Mouse (Mus musculus) heart, embryonic 15.5 days (tissue): Measurements from ENCODE around the gene Arhgef17. TPM values are rescaled to one million over a fixed set of nuclear protein-coding genes. Genes with fewer than 3 reads are reported as not detected.

Experiments
- ATAC-seq: fragments of 200-750 bp; cut with Nextera tagmentation; replicated peaks from 2 replicates; pipeline ENCODE4 v1.8.0; 2017; ENCODE audit warnings: low read depth, moderate TSS enrichment; ENCODE audit not compliant: insufficient number of reproducible peaks, insufficient read depth, low FRiP score
- H3K27ac ChIP-seq: fragments of 300-500 bp; sonication (generic); 2 replicates; pipeline ENCODE4 v1.5.1; 2015; ENCODE audit warnings: mild to moderate bottlenecking, inconsistent platforms
- H3K27me3 ChIP-seq: fragments of 300-500 bp; sonication (generic); 2 replicates; pipeline ENCODE4 v1.6.1; 2015; ENCODE audit warnings: inconsistent platforms
- H3K36me3 ChIP-seq: fragments of 300-500 bp; sonication (generic); 2 replicates; pipeline ENCODE4 v1.6.1; 2015; ENCODE audit warnings: mild to moderate bottlenecking, inconsistent platforms
- H3K4me1 ChIP-seq: fragments of 300-500 bp; sonication (generic); replicated peaks from 2 replicates; pipeline ENCODE4 v1.6.1; 2015; ENCODE audit warnings: inconsistent platforms
- H3K4me2 ChIP-seq: fragments of 300-500 bp; sonication (generic); 2 replicates; pipeline ENCODE4 v1.6.1; 2015; ENCODE audit warnings: inconsistent platforms, mild to moderate bottlenecking, moderate library complexity
- H3K4me3 ChIP-seq: fragments of 300-500 bp; sonication (generic); 2 replicates; pipeline ENCODE4 v1.5.1; 2015; ENCODE audit warnings: mild to moderate bottlenecking, inconsistent platforms
- H3K9ac ChIP-seq: fragments of 300-500 bp; sonication (generic); 2 replicates; pipeline ENCODE4 v1.6.1; 2015; ENCODE audit warnings: mild to moderate bottlenecking, inconsistent platforms
- H3K9me3 ChIP-seq: fragments of 300-500 bp; sonication (generic); replicated peaks from 2 replicates; pipeline ENCODE4 v1.6.1; 2016; ENCODE audit warnings: inconsistent platforms
- WGBS: fragments of 180-500 bp; shearing (Covaris S2); methylation state at CpG from one replicate; pipeline ENCODE4 v1.1.7; 2015; ENCODE audit warnings: mixed read lengths; 5-methylcytosine and 5-hydroxymethylcytosine counted together
- polyA plus RNA-seq: library from polyadenylated mRNA; unstranded; fragments of >200 nt; fragmentation: Nextera tagmentation; extraction: Ambion mirVana; gene quantifications from 2 replicates; pipeline ENCODE4 v1.2.1, GENCODE M21; 2015

The Arhgef17 gene
- polyA plus RNA-seq, 1 experiment from 2014 or later, result 4.1 TPM

DNA sequence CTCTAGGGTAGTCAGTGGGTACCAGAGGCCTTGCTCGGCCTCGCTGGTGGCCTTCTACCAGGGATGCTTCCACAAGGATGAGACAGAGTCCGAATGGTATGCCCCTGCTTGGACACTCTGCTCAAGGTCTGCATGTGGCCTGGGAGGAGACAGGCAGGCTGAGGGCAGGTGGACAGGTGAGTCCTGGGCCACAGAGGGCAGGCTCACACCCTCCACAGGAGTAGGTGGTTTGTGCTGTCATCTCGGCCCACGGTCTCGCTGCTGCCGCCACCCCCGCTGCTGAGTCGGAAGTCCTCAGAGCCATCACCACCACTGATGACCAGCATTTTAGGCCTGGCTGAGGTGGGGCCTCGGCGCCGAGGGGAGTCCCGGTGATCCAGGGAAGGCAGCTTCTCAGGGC, 58.7 kb downstream of the Arhgef17 start:
- no peak overlapping the region for H3K9ac ChIP-seq
- H3K36me3 ChIP-seq, result peaks cover 32% of the 10 kb centered on the region
- no peak overlapping the region for H3K4me2 ChIP-seq
- peaks cover 36% of the 10 kb centered on the region for H3K4me1 ChIP-seq
- H3K27me3 ChIP-seq, result no peaks in the 10 kb centered on the region
- 87% methylated on average over 13 of the region's 13 CpGs for WGBS
- H3K4me3 ChIP-seq, result no peak overlapping the region
- H3K9me3 ChIP-seq, result no peaks in the 10 kb centered on the region
- H3K27ac ChIP-seq, result no peak overlapping the region
- no peak for ATAC-seq

DNA sequence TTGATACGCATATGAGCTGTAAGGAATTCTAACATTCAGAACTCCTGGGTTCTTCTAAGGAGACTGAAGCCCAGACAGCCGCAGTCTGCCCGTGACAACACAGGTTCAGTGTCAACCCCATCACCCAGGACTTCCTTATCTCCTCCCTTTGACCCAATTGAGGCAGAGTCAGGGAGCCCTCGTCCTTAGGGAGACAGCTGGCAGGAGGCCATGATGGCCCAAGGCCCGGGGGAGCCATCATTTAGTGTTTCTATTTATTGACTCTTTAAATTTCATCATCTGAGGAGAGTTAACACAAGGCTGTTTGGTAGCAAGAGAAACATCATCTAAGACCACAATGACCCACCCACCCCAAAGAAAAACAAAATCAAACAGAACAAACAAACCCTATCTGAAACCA, 60.0 kb downstream of the Arhgef17 start:
- Histone ChIP-seq H3K4me2 (no peak overlapping the region), H3K27ac (no peak overlapping the region), H3K27me3 (no peaks in the 10 kb centered on the region), H3K4me1 (peaks cover 38% of the 10 kb centered on the region), H3K4me3 (no peak overlapping the region), H3K9me3 (no peaks in the 10 kb centered on the region), H3K9ac (no peak overlapping the region), H3K36me3 (peaks cover 20% of the 10 kb centered on the region)
- no peak for ATAC-seq
- 47% methylated on average over 5 of the region's 5 CpGs for WGBS

DNA sequence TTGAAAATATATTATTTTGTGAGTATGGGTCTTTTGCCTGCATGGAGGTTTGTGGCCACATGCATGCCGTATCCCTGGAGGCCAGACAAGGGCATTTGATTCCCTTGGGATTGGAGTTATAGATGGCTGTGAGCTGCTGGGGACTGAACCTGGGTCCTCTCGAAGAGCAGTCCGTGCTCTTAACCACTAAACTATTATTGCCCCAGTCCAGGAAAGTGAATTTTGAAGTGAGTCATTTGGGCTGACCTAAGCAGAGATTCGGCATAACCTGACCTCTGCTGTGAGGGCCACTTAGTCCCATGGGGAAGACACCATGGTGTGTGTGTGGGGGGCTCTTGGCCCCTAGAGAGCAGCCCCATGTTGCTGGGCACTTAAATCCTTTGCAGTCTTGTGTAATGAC, 60.6 kb downstream of the Arhgef17 start:
- WGBS, result 90% methylated on average over 4 of the region's 4 CpGs
- Histone ChIP-seq H3K9me3 (no peaks in the 10 kb centered on the region), H3K27ac (no peak overlapping the region), H3K9ac (no peak overlapping the region), H3K4me1 (peaks cover 35% of the 10 kb centered on the region), H3K4me2 (no peak overlapping the region), H3K4me3 (no peak overlapping the region), H3K36me3 (peaks cover 19% of the 10 kb centered on the region), H3K27me3 (no peaks in the 10 kb centered on the region)
- ATAC-seq, result no peak

DNA sequence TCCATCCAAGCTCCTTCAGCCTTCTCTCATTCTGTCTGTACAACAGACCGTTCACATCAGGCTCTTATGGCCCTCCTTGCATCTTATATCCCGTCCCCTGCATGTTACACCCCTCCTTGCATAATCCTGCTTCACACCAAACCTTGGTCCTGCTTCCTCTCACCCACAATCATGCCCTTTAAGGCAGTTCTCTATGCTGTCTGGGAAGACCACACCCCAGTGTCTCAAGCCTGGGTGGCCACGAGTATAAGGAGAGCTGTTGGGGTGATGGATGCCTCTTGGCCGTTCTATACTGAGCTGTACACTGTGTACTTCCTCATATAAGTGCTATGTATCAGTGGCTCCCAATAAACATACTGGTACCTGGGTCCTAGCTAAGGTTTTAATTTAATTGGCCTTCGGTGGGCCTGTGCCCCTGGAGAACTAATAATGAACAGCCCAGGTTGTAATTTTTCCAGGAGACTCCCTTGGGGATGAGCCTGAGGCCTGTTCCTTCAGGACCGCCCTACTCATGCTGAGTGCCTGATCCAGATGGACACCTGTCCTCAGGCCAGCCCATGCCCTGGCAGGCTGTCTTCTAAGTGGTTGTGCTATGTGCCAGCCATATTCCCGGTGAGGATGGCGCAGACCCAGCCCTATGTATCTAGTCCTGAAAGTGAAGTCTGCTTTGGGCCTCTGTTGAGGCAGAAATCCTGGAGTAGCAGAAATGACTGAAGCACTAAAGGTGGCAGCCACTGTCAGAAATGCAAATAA, 61.9 kb downstream of the Arhgef17 start:
- no peaks in the 10 kb centered on the region for H3K27me3 ChIP-seq
- H3K4me2 ChIP-seq, result no peak overlapping the region
- H3K4me3 ChIP-seq, result no peak overlapping the region
- H3K9ac ChIP-seq, result no peak overlapping the region
- H3K27ac ChIP-seq, result no peak overlapping the region
- ATAC-seq, result no peak
- peaks cover 30% of the 10 kb centered on the region for H3K4me1 ChIP-seq
- 88% methylated on average over 8 of the region's 8 CpGs for whole genome bisulfite sequencing
- H3K9me3 ChIP-seq, result no peaks in the 10 kb centered on the region
- H3K36me3 ChIP-seq, result peaks cover 17% of the 10 kb centered on the region

DNA sequence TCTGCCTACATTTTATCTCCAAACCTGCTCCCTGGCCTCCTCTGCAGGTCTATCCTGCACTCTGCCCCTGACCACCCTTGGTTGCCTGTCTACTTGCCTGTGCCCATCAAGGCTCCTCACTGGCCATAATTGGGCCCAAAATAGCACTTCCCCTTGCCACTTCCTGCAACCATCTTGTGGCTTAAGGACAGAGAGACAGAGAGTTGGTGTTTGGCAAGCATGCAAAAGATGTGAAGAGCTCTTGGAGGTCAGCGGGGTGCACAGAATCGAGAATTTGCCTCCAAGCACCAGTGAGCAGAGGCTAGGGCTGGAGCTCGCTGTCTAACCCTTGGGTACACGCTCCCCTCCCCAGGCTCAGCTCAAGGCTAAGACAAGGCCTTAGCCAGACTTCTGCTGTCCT, 63.4 kb downstream of the Arhgef17 start:
- H3K36me3 ChIP-seq, result peaks cover 17% of the 10 kb centered on the region
- H3K9me3 ChIP-seq, result no peaks in the 10 kb centered on the region
- peaks cover 30% of the 10 kb centered on the region for H3K4me1 ChIP-seq
- no peak overlapping the region for H3K4me3 ChIP-seq
- 48% methylated on average over 4 of the region's 4 CpGs for WGBS
- no peak overlapping the region for H3K9ac ChIP-seq
- no peak overlapping the region for H3K4me2 ChIP-seq
- H3K27me3 ChIP-seq, result no peaks in the 10 kb centered on the region
- H3K27ac ChIP-seq, result no peak overlapping the region
- ATAC-seq, result no peak

DNA sequence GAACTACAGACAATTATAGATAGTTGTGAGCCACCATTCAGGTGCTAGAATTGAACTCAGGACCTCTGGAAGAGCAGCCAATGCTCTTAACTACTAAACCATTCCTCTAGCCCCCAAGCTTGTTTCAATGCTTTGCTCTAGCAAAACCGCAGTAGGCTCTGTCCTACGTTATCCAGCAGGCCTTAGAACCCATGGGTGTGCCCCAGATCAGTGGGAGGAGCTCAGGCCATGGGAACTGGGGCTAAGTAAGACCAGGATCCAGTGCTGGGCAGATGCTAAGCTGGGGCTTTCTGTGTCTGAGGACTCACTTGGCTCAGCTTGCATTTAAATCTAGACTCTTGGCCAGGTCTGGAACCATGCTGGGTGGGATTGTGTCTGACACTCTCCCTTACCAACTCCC, 64.3 kb downstream of the Arhgef17 start:
- Histone ChIP-seq H3K4me2 (no peak overlapping the region), H3K4me1 (peaks cover 32% of the 10 kb centered on the region)
- 38% methylated on average over 2 of the region's 2 CpGs for WGBS

DNA sequence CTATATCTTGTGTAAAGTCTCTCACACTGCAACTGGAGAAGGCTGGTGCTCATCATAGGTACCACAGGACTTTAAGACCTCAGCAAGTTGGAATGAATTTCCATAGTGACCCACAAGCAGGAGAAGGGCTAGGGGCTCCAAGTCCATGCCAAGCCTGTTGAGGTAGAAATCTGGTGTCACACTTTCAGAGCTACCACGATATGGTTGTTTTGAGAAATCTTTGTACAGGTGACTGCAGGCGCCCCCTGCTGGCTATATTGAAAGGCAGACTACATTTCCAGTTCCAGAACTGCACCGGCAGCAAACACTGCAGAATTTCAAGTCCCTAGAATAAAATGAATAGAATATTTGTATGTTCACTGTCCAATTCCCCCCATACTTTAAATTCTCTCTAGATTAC, 65.2 kb downstream of the Arhgef17 start:
- Histone ChIP-seq H3K4me2 (no peak overlapping the region), H3K36me3 (peaks cover 3% of the 10 kb centered on the region; the same call in 1 of the 2 replicates), H3K9me3 (no peaks in the 10 kb centered on the region), H3K4me1 (peaks cover 32% of the 10 kb centered on the region), H3K27me3 (no peaks in the 10 kb centered on the region), H3K27ac (no peak overlapping the region), H3K4me3 (no peak overlapping the region), H3K9ac (no peak overlapping the region)
- no peak for ATAC-seq
- WGBS, result 7% methylated on average over 3 of the region's 3 CpGs

More for the DNA sequence above, 64.3 kb downstream of the Arhgef17 start:
- H3K4me3 ChIP-seq, result no peak overlapping the region
- peaks cover 11% of the 10 kb centered on the region for H3K36me3 ChIP-seq
- no peaks in the 10 kb centered on the region for H3K9me3 ChIP-seq
- no peaks in the 10 kb centered on the region for H3K27me3 ChIP-seq
- no peak overlapping the region for H3K27ac ChIP-seq
- ATAC-seq, result no peak
- no peak overlapping the region for H3K9ac ChIP-seq

DNA sequence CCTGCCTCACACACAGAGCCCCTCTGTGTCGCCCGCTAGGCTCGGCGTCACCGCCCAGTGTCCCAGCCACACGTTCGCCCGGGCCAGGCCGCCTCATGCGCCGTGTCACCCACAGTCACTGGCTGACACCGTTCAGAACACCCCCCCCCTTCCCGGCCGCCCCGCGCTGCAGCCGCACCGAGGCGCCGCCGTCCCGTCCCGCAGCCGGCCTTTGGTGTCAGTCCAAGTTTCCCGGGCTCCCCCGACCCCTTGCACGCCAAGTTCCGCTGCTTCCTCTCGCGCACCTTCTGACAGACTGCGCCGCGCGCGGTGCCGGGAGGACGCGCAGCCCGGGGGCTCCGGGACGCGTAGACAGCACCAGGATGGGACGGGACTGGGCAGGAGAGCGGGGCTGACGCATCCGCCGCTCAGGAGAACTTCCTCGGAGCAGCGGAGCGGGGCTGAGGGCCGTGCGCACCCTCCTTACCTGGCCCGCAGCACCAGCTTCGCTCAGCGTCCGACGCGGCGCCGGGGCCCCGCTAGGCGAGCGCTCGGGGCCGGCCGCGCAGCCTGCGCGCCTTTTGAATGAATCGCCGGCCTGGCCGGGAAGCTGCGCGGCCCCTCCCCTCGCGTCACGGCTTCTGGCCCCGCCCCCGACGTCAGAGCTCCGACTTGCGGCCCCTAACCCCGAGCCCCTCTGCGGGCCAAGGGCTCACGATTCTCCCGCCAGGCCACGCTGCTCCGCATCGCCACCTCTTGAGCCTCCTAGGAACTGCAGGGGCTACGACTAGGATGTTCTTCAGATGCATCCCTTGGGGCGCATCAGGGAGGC, 68.9 kb downstream of the Arhgef17 start, which contains the start of gene Relt:
Gene Relt, minus strand, starts transcription at position 619 of the 811 bp plus-strand sequence.
- WGBS, result 1% methylated on average over 87 of the region's 91 CpGs
- Histone ChIP-seq H3K36me3 (no peaks in the 10 kb centered on the region), H3K4me3 (peak within 1 kb of the TSS; percentile 81), H3K4me2 (peak within 1 kb of the TSS; percentile 98), H3K9ac (peak within 1 kb of the TSS; percentile 88), H3K27me3 (no peaks in the 10 kb centered on the region), H3K4me1 (peaks cover 39% of the 10 kb centered on the region), H3K9me3 (no peaks in the 10 kb centered on the region), H3K27ac (peak within 1 kb of the TSS; percentile 81)
- ATAC-seq, result peak; percentile 90

DNA sequence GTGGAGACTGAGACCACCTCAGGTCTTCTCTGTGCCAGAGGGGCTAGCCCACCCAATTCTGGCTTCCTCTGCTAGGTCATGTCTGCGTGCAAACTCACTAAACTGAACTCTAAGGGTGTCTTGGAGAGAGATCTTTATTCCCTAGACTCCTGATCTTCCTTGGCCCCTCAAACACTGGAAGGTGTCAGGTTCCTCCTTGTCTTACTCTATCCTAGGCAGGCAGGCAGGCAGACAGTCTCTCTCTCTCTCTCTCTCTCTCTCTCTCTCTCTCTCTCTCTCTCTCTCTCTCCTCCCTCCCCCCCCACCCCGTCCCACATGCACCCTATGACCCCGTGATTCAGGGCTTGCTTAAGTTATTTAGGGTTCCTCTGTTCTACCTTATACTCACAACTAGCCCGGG, 69.6 kb downstream of the Arhgef17 start:
- ATAC-seq, result no peak
- 8% methylated on average over 4 of the region's 4 CpGs for WGBS
- Histone ChIP-seq H3K4me3 (peak overlapping the region; percentile 81), H3K4me2 (peak overlapping the region; percentile 98), H3K9me3 (no peaks in the 10 kb centered on the region), H3K9ac (peak overlapping the region; percentile 88), H3K4me1 (peaks cover 38% of the 10 kb centered on the region), H3K36me3 (no peaks in the 10 kb centered on the region), H3K27ac (peak overlapping the region; percentile 81), H3K27me3 (no peaks in the 10 kb centered on the region)

DNA sequence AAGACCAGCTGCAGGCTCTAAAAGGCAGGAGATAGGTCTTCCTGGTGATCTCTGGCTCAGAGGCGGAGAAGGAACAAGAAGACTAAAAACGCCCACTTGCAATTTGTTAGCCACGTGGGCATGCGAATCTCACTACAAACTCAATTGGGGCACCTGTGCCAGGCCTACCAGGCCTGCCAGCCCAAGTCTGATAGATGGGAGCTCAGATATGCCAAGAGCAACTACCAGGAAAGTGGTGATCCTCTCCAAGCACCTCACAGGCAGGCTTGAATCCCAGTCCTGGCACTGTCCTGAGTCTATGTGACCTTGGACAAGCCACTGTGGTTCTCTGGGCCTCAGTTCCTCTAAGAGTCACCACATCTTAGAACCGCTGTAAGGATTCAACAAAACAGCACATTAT, 70.7 kb downstream of the Arhgef17 start:
- H3K27ac ChIP-seq, result no peak overlapping the region
- 90% methylated on average over 5 of the region's 5 CpGs for WGBS
- peak overlapping the region; percentile 98; the same call in 1 of the 2 replicates for H3K4me2 ChIP-seq
- no peak overlapping the region for H3K4me3 ChIP-seq
- ATAC-seq, result no peak
- H3K36me3 ChIP-seq, result no peaks in the 10 kb centered on the region
- H3K4me1 ChIP-seq, result peaks cover 38% of the 10 kb centered on the region
- no peaks in the 10 kb centered on the region for H3K27me3 ChIP-seq
- no peaks in the 10 kb centered on the region for H3K9me3 ChIP-seq
- H3K9ac ChIP-seq, result no peak overlapping the region

DNA sequence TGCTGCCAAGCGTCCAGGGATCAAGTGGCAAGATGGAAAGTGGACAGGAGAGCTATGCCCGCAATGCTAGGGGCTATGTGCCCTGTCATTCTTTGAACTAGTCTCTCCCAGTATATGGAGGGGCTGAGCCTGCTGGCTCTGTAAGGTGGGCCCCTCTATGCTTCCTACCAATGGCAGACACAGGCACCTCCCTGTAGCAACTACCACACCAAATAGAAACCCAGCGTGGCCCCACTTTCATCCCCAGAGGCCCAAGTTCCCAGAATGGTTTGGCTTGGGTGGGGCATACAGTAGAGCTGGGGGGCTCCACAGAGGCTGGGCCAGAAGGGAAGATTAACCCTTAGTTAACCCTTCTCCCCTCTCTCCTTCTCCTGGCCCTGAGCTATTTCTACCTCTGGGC, 71.5 kb downstream of the Arhgef17 start:
- Histone ChIP-seq H3K9ac (no peak overlapping the region), H3K4me2 (no peak overlapping the region), H3K4me3 (no peak overlapping the region), H3K36me3 (no peaks in the 10 kb centered on the region), H3K9me3 (no peaks in the 10 kb centered on the region), H3K27ac (no peak overlapping the region), H3K4me1 (peaks cover 43% of the 10 kb centered on the region), H3K27me3 (no peaks in the 10 kb centered on the region)
- 71% methylated on average over 3 of the region's 3 CpGs for WGBS
- ATAC-seq, result no peak
